Mouse (Mus musculus) ZHBTc4 (cell line): ENCODE data around the gene Megf6.

Source experiments
- DNase-seq: peaks from one replicate; pipeline ENCODE4 v3.0.0-alpha.2; 2011; ENCODE audit warnings: low read depth, low spot score

The Megf6 gene

DNA sequence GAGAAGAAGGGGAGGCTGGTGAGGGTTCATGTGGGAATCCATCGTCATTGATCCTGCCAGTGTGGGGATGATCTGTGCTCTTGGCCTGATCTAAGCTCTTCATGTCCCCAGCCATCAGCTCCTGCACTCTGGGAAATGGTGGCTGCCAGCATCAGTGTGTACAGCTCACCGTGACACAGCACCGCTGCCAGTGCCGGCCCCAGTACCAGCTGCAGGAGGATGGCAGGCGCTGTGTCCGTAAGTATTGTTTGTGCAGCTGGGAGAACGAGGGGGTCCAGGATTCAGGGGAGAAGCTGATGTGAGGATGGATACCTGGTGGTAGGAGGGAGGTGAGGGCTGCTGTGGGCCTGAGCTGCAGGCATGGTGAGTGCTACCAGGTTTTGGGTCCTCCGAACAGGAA is 78.8 kb downstream of the Megf6 start:
- no peak for DNase-seq

DNA sequence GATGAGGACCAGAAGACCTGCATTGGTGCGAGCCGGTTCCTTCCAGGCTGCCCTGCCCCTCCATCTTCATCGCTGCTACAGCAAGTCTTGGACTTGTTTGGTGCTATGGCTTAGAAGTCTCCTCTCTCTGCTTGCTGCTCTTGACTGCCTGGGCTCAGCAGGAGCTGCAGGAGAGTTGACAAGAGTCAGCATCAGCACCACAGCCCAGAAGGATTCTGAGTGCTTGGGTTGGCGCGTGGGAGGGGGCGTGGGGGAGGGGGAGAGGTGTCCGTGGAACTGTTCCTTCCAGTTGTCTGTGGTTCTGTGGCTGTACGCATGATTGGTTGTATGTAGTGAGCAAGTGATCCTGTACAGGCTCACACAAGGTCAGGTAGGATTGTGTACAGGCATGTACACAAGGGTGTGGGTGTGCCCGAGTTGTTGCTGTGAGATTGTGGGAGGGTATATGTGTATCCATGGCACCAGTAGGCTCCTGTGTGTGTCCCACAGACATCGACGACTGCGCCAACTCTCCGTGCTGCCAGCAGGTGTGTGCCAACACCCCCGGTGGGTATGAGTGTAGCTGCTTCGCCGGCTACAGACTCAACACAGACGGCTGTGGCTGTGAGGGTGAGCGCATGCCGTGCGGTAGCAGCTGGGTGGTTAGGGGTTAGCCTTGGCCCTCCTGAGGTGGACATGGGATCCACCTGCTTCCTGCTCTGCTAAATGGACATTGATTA is 82.2 kb downstream of the Megf6 start:
- no peak for DNase-seq

GRCm38 (mm10) chr4:154260755-154261154 is 90.2 kb downstream of the Megf6 start:
- DNase-seq: no peak

GRCm38 (mm10) chr4:154262071-154262470 is 91.5 kb downstream of the Megf6 start:
- DNase-seq: no peak

- no peak for DNase-seq
These were observed 97.0 kb downstream of the Megf6 start for GRCm38 (mm10) chr4:154267511-154267910.

DNA sequence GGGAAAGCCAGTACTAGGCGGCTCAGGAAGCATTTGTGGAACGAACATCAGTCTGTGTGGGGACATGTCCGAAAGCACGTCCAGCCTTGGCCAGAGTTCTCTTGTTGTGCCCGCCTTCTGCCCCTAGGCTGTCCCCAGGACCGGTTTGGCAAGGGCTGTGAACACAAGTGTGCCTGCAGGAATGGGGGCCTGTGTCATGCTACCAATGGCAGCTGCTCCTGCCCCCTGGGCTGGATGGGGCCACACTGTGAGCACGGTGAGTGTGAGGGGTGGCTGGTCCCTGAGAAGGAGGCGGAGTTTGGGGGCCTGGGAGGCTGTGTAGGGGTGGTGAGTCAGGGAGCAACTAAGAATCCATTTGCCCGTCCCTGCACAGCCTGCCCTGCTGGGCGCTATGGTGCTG is 99.0 kb downstream of the Megf6 start:
- DNase-seq: no peak

- DNase-seq: peak; percentile 80
These were observed 102.5 kb downstream of the Megf6 start for GRCm38 (mm10) chr4:154273000-154273399.

DNA sequence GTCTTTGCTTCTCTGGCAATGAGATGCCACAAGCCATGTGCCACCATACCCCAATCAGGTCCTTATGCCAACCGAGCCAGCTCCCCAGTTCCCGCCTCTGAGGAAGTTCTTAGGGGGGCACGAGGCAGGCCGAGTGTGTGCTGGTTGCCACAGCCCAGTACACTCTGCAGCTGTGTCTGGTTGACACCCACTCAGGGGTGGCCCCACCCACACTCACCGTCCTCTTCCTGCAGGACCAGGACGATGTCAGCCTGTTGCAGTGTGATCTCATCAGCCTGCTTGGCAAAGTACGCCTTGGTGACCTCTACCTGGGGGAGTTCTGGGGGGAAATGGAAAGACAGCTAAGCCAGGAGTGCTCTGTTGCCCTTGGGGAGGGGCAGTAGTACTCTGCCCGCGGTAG is 109.0 kb downstream of the Megf6 start:
- DNase-seq: no peak

GRCm38 (mm10) chr4:154283671-154284070 is 113.1 kb downstream of the Megf6 start:
- DNase-seq: no peak

DNA sequence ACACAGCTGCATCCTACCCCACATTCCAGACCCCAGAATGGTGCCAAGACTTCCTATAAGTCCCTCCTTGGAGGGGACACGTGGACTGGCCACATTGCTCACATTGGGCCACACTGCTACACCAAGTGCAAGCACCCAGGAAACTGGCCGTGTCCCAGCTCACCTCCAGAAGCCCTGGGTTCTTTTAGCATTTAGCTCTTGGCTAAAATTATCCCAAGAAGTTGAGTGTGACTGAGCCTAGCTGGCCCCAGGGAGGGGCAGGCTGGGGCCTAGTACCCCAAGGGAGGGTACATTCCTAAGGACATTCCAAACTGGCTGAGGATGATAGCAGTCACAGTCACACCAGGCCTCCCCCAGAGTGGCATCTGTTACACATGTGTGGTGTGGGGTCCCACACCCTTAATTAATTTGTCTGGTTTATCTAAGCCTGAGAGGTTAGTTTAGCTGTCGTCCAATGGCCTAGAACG is 123.2 kb downstream of the Megf6 start:
- DNase-seq: no peak

- no peak for DNase-seq
These were observed 123.8 kb downstream of the Megf6 start for GRCm38 (mm10) chr4:154294262-154294731.

DNA sequence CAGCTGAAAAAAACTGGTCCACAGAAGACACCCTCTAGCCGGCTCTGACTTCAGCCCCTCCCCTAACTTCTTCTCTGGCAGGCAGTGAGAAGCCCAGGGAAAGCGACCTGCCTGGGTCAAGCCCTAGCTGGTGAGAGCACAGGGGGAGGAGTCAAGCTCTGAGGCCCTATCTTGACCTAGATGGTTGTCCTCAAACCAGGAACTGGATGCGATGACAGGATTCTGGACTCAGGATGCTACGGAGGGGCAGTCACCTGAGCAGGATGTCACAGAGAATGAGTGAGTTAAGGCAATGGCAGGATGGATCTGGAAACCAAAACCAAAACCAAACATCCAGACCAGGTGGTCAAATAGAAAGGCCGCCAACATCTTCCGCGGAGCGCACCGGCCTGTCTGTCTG is 127.2 kb downstream of the Megf6 start:
- DNase-seq: peak; percentile 90

DNA sequence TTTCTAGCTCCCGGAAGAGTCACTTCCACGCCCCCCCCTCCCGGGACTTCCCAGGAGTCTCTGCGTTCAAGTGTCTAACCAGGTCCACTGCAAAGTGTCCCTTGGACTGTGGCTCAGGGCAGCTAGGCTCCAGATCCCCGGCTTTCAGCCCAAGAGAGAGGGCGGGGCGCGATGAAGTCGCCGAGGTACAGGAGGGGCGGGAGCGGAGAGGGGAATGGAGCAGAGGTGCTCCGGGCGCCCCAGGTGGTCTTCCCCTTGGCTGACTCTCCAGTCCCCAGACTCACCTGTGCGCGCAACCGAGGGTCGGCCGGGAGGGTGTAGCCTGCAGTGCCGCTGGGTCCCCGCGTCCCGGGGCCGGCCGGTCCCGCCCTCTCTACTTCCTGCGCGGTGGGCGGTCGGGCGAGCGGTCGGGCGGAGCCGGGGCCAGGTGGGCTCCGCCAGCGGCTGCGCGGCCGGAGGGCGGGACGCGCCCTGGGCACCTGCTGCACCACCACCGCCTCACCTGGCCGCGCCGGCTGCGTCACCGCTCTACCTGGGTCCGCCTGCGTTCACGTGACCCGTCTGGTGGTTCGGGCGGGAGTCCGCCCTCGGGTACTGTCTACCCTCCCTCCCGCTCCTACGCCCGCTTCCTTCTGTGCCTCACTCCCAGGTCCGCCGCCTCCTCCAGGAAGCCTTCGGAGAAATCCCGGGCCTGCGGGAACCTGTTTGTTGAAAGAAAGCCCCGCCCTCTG is 129.2 kb downstream of the Megf6 start:
- peak; percentile 80 for DNase-seq

DNA sequence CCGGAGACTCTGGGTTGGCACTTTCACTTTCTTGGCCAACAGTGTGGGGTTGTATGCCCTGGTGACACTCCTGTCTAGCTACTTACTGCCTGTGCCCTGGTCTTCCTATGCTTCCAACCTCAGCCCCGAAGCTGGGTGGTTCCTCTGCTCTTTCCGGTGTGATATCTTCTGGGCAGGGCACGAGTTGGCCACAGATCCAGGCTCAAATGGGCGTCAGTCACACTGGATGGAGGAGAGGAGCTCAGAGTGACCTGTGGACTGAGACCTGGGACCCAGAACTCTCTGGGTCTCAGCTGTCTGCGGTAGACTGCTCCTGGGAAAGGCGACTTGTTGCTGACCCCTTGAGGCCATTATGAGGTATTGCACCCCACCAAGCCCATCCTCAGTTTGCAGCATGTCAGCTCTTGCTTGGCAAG is 130.9 kb downstream of the Megf6 start, which contains the start of gene Arhgef16:
TSS of gene Arhgef16 (minus strand) at position 211 of the 416 bp plus-strand sequence.
- DNase-seq: peak; percentile 80

GRCm38 (mm10) chr4:154309131-154309530 is 138.6 kb downstream of the Megf6 start:
- no peak for DNase-seq

- no peak for DNase-seq
These were observed 140.2 kb downstream of the Megf6 start for GRCm38 (mm10) chr4:154310576-154311262.

DNA sequence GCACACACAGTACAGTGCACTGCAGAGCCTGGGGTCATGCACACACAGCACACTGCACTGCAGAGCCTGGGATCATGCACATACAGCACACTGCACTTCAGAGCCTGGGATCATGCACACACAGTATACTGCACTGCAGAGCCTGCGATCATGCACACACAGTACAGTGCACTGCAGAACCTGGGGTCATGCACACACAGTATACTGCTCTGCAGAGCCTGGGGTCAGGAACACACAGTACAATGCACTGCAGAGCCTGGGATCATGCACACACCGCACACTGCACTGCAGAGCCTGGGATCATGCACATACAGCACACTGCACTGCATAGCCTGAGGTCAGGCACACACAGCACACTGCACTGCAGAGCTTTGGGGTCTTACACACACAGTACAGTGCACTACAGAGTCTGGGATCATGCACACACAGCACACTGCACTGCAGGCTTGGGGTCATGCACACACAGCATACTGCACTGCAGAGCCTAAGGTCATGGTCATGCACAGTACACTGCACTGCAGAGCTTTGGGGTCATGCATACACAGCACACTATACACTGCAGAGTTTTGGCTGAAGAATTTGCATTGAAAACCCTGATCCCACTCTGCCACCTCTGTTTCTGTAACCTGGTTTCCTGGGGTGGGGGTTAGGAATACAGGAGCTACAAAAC is 141.7 kb downstream of the Megf6 start:
- DNase-seq: no peak

DNA sequence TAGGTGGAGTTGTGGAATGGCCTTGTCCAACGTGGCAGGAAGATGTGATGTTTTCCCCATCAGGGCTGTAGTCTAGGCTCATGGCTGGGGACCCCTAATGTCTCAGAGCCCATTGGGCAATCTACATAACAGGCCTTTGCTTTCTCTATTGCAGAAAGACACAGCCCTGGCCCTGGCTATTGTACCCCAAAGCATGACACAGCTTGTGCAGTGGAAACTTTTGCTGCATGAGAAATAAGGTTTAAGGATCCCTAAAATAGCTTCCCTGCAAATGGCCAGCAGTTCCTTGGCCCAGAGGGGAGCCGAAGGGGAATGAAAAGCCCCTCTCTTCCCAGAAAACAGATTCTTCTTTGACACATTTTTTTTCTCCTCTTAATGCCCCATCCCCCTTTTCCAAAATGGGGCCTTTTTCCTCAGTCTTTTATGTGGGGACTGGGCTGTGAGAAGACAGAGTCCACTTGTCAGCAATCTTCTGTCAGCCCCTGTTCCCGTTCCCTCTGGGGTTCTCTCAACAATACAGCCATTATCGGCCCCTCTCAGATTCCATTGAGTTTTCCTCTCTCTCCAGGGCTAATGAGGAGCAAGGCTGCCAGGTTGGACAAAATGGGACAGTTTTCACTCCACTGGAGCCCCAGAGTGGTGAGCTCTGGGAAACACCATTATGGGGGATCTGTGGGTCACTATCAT is 142.5 kb downstream of the Megf6 start:
- DNase-seq: no peak

DNA sequence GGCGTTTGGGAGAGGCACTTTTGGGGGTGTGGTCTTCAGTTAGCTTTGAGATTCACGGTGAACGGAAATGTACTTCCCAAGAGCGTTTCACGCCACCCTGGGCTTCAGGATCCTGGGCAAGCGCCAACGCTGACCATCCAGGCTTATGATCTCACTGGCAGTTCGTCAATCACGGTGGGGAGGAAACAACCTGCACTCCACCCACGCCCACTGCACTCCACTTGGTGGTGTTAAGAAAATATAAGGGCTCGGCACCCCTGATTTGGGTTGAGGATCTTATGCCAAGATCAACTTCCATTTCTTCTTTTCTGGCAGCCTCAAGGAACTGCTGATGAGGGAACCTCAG is 143.1 kb downstream of the Megf6 start:
- no peak for DNase-seq
